Mouse (Mus musculus) lung, postnatal 36 days (tissue): Measurements from ENCODE around the gene Dhx16.

Experiments used
- DNase-seq: peaks from one replicate; pipeline ENCODE4 v3.0.0; 2022; ENCODE audit warnings: mixed read lengths

The Dhx16 gene

DNA sequence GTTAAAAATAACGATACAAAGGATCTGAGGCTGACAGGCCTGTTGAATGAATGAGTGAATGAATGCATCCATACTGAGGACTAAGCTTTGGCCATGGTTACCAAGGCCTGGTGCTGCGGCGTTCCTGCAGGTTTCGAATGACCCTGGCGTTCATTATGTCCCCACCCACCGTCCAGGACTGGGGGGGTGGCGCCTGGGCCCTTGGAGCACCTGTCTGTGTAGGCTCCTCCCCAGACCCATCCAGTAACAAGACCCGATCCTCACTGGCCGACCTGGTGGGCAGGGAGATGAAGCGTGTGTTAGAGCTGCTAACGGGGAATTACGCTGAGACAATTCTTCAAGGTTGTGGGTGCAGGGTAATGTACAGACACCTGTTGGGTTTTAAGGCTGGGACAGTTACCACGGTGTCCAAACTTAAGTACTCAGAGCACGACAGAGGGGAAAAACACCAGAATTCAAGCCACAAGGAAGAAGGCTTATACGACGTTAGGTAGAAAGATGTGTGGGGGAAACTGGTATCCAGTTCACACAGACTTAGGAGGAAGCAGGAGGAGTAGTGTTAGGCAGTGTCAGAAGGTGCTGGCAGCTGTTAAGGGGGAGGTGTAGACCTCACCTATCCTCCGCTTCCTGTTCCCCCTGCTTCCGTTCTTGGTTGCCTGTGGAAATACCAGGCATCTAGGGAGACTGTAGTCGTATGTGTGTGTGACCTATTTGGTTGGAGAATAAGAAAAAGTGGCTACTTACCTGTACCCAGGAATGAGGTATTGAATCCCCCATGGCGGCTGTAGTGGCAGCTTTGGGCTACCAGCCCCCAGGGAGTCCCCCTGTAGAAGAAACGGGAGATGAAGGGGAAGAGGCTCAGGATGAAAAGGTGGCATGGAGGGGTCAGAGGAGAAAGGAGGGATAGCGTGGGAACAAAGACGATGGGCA lies 18.3 kb downstream of the Dhx16 start:
- DNase-seq: no peak

- DNase-seq: no peak
These were observed 21.0 kb downstream of the Dhx16 start for GRCm38 (mm10) chr17:35900636-35901035.

GRCm38 (mm10) chr17:35903343-35903991 lies 23.8 kb downstream of the Dhx16 start:
- DNase-seq: peak; percentile 88

DNA sequence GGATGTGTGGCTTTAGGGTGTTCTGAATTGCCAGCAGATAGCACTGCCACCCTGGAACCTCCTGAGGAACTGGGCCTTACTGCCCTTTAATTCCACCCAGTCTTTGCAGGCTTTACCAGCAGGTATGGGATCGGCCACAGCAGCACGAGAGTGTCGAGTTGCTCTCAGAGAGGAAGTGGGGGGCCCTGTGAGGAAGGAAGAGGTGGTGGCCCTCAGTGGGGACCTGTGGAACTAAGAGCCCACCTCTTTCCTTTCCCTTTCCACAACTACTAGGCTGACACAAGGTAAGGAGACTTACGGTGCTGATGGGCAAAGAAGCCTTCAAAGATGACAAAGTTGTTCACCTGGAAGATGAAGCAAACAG lies 24.4 kb downstream of the Dhx16 start:
- DNase-seq: no peak

DNA sequence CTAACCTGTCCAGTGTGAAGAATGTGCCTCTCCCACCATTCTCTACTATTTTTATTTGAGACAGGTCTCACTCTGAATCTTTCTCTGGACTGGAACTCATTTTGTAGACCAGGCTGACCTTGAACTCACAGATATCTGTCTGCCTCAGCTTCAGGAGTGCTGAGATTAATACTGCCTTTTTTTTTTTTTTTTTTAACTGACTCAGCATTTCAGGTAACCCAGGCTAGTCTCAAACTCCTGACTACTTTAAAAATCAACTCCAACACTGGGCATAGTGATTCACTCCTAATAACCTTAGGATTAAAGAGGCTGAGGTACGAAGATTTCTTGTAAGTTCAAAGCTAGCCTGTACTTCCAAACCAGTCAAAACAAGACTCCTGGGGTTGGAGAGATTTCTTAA lies 26.0 kb downstream of the Dhx16 start:
- DNase-seq: no peak

DNA sequence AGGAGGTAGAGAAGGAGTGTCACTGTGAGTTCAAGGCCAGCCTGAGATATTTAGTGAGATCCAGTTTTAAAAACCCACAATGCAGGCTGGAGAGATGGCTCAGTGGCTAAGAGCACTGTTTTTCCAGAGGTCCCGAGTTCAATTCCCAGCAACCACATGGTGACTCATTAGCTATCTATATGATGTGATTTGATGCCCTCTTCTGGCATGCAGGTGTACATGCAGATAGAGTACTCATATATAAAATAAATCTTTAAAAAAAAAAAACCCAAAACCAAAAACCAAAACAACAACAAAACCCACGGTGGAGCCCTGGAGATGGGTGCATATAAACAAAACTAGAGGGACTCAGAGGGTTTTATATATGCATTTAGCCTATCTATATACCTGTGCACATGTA lies 28.0 kb downstream of the Dhx16 start:
- DNase-seq: peak; percentile 32

DNA sequence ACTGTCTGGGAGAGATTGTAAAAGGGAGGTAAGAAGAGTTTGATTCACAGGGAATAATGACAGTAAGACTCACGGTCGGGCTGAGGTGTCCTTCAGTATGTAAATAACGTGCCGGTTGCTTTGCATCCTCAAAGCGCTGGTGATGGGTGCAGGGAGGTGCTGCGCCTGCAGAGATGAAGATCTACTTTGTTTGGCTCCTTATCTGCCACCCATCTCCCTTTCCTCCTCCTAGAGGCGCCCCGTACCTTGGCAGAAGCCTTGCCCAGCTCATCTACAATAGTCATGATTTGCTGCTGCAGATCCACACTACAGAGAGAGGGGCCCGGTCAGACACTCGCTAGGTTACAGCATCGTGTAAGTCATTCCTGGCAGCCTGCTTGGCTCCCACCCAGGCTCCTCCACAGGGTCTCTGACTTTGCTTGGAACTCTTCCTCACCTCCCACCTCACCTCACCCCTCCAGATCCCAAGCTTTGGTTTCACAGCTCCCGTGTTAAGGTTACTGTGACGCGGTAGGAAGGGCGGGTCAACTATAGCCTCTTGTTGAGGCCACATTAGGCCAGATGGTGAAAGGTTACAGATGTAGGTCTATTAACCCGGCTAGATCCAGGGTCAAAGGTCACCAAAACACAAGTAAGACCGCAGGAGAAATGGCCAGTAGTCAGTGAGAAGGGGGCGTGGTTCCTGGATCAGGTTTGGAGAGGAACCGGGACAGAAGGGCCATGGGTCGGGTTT lies 29.7 kb downstream of the Dhx16 start:
- no peak for DNase-seq

DNA sequence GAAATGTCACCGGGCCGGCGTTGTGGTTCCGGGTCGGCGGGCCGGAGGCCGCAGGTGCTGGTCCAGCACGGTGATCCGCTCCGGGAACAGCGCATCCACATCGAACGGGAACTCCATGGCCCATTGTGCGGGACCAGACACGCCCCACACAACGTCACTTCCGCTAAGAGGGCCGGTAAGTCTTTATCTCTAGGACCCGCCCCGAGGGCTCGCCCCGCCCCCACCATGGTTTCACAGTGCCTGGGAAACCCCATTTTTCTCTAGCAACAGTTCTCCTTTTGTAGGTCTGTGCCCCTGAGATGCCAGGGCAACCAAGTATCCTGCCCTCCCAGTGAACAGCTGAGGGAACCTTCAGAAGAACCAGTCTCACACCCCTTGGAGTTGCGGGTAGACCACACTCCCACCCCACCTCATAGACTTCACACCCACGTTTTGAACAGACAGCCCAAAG lies 30.3 kb downstream of the Dhx16 start, which contains the start of gene Atat1:
Atat1 (minus strand) TSS at position 157 of the 451 bp plus-strand sequence.
- peak; percentile 99 for DNase-seq

DNA sequence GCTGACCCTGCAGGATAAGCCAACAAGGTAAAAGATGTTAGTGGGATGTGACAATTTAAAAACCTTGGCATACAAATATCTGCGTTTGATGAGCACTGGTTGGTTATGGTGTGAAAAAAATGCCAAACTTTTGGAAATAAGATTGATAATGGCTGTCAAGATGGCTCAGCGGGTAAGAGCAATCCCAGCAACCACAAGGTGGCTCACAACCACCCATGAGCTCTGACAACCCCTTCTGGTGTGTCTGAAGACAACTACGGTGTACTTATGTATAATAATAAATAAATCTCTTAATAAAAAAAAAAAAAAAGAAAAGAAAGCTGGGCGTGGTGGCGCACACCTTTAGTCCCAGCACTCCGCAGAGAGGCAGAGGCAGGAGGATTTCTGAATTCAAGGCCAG lies 35.4 kb downstream of the Dhx16 start:
- no peak for DNase-seq

GRCm38 (mm10) chr17:35915538-35916296 lies 36.1 kb downstream of the Dhx16 start:
- DNase-seq: peak; percentile 32

GRCm38 (mm10) chr17:35916297-35917142 lies 36.9 kb downstream of the Dhx16 start, which contains the start of the genes Mrps18b and Ppp1r10:
Mrps18b (minus strand) TSS chr17:35916389.
Ppp1r10 (plus strand) TSS chr17:35916434.
- DNase-seq: peak; percentile 99

- no peak for DNase-seq
These were observed 37.5 kb downstream of the Dhx16 start for GRCm38 (mm10) chr17:35917143-35917462.

DNA sequence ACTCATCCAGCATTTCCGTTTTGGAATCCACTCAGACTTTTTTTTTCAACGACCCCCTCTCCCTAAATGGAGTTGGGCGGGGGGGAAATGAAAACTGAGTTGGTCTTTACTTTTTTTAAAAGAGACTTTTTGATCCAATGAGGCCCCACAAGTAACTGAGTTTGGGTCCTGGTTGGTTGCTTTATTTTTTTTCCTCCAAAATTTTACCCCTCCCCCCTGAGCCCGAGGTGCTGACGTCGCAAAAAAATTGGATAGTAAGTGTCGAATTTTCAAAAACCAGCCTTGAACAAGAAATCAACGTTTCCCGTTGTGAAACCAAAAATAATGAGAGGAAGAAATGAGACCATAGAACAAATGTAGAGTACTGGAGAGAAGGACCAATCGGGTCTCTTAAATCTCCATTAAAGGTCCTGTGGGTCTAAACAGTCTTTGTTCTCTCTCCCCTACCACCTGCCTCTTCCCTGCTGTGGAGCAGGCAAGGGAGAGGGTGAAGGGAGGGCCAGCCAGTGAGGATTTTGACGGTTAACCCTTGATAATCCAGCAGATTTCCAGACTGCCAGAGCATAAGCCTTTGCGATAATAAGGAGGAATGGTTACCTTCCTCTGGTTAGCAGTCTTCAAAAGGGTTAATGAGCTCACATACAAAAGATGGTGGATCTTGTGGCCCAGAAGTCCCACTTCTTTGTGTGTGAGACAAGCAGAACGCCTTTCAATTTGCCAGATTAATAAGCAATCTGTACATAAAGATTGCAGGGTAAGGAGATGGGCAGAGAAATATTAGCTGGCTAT lies 38.0 kb downstream of the Dhx16 start:
- DNase-seq: peak; percentile 60

GRCm38 (mm10) chr17:35918276-35919059 lies 38.8 kb downstream of the Dhx16 start:
- DNase-seq: peak; percentile 65

- DNase-seq: peak; percentile 99
These were observed 39.6 kb downstream of the Dhx16 start for GRCm38 (mm10) chr17:35919060-35919715.

DNA sequence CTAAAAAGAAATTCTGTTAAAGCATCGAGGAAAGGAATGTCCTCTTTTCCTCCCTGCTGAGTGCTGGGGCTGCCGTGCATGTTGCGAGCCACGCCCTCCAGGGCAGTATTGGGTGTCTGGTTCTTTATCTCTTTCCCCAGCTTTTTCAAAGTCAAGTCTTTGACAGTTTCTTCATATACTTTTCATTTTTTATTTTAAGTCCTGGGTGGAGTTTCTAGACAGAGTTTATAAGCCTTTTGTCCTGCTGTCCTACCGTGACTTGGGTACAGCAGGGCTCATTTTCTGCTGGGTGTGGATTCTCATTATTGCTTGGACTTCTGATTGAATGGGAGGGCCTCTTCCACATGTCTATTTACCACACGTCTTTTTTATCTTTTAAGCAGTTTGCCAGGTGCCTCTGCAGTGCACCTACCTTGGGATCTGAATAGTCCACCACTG lies 40.3 kb downstream of the Dhx16 start:
- DNase-seq: no peak

- peak; percentile 28 for DNase-seq
These were observed 40.8 kb downstream of the Dhx16 start for GRCm38 (mm10) chr17:35920384-35920783.

GRCm38 (mm10) chr17:35920862-35921562 lies 41.4 kb downstream of the Dhx16 start:
- peak; percentile 77 for DNase-seq

GRCm38 (mm10) chr17:35921710-35922109 lies 42.1 kb downstream of the Dhx16 start:
- no peak for DNase-seq
